Mouse (Mus musculus): Measurements from ENCODE around the gene Prkd2. TPM values are rescaled to one million over a fixed set of nuclear protein-coding genes. Genes with fewer than 3 reads are reported as not detected.
A peak's percentile ranks its signal among the peaks of the same experiment; 100 is the strongest.

Prkd2 gene
- total and polyA plus RNA-seq, 3 experiments, result 15.3 to 26.2 (median 19.9) TPM

GRCm38 (mm10) chr7:16853302-16853831 is 10.7 kb downstream of the Prkd2 start:
- peak; percentile 49 to 56 for DNase-seq
- H3K36me3 ChIP-seq (ENCODE audit: control insufficient read depth, insufficient read depth, low read length), result no peaks in the 10 kb centered on the region
- H3K4me1 ChIP-seq (ENCODE audit: control insufficient read depth, insufficient read depth, low read length), result no peaks in the 10 kb centered on the region
- no peak overlapping the region for H3K9ac ChIP-seq (ENCODE audit: low read depth, low read length)
- no peak overlapping the region for H3K4me3 ChIP-seq
- intact Hi-C loops (cut with DNase I), result loop anchor here (5.0 kb wide), 1 partner anchor 41 kb away; no protein-coding TSS in a partner anchor
- 66% methylated on average over 14 of the region's 14 CpGs for WGBS
- TF ChIP-seq POLR2A (IDR thresholded peaks at IDR 0.05; ENCODE audit: insufficient read depth, low read depth, low read length) (no peak), CTCF (IDR thresholded peaks at IDR 0.05) (no peak), EP300 (IDR thresholded peaks at IDR 0.05; ENCODE audit: insufficient read depth, low read depth, low read length) (no peak)
- H3K79me2 ChIP-seq (replicated peaks; ENCODE audit: control insufficient read depth, insufficient read depth, low read length), result no peaks in the 10 kb centered on the region
- no peaks in the 10 kb centered on the region for H3K27me3 ChIP-seq (ENCODE audit: control insufficient read depth, insufficient read depth, low read length)
- H3K27ac ChIP-seq, result no peak overlapping the region

GRCm38 (mm10) chr7:16858336-16858735 is 15.6 kb downstream of the Prkd2 start:
- no peaks in the 10 kb centered on the region; the same call in 1 of the 2 replicates for H3K36me3 ChIP-seq (ENCODE audit: control insufficient read depth, insufficient read depth, low read length)
- no peak overlapping the region for H3K4me3 ChIP-seq
- peak; percentile 77 for TF ChIP-seq CTCF (IDR thresholded peaks at IDR 0.05)
- TF ChIP-seq EP300 (IDR thresholded peaks at IDR 0.05; ENCODE audit: insufficient read depth, low read depth, low read length), result no peak
- 40% methylated on average over 17 of the region's 17 CpGs for WGBS
- peak in 1 of 2 experiments; percentile 45 for DNase-seq
- no peaks in the 10 kb centered on the region for H3K4me1 ChIP-seq (ENCODE audit: control insufficient read depth, insufficient read depth, low read length)
- H3K27ac ChIP-seq, result no peak overlapping the region
- H3K79me2 ChIP-seq (replicated peaks; ENCODE audit: control insufficient read depth, insufficient read depth, low read length), result no peaks in the 10 kb centered on the region
- no peak overlapping the region for H3K9ac ChIP-seq (ENCODE audit: low read depth, low read length)
- intact Hi-C loops (cut with DNase I), result loop anchor here (2.0 kb wide), 1 partner anchor 32 kb away; no protein-coding TSS in a partner anchor
- H3K27me3 ChIP-seq (ENCODE audit: control insufficient read depth, insufficient read depth, low read length), result no peaks in the 10 kb centered on the region

- no peak overlapping the region for H3K4me3 ChIP-seq
- no peaks in the 10 kb centered on the region for H3K27me3 ChIP-seq (ENCODE audit: control insufficient read depth, insufficient read depth, low read length)
- peak in 1 of 2 experiments; percentile 61 for DNase-seq
- H3K36me3 ChIP-seq (ENCODE audit: control insufficient read depth, insufficient read depth, low read length), result no peaks in the 10 kb centered on the region; the same call in 1 of the 2 replicates
- H3K4me1 ChIP-seq (ENCODE audit: control insufficient read depth, insufficient read depth, low read length), result no peaks in the 10 kb centered on the region
- no peak overlapping the region for H3K9ac ChIP-seq (ENCODE audit: low read depth, low read length)
- H3K79me2 ChIP-seq (replicated peaks; ENCODE audit: control insufficient read depth, insufficient read depth, low read length), result no peaks in the 10 kb centered on the region
- TF ChIP-seq POLR2A (IDR thresholded peaks at IDR 0.05; ENCODE audit: insufficient read depth, low read depth, low read length) (no peak), CTCF (IDR thresholded peaks at IDR 0.05) (peak; percentile 90)
- 30% methylated on average over 5 of the region's 5 CpGs for WGBS
- intact Hi-C loops (cut with DNase I), result loop anchor here (2.0 kb wide), 1 partner anchor 33 kb away; no protein-coding TSS in a partner anchor
- no peak overlapping the region for H3K27ac ChIP-seq
Observed at GRCm38 (mm10) chr7:16859902-16860651, 17.4 kb downstream of the Prkd2 start.

GRCm38 (mm10) chr7:16867488-16867887 is 24.8 kb downstream of the Prkd2 start:
- H3K9ac ChIP-seq (ENCODE audit: low read depth, low read length), result no peak overlapping the region
- H3K4me1 ChIP-seq (ENCODE audit: control insufficient read depth, insufficient read depth, low read length), result no peaks in the 10 kb centered on the region
- intact Hi-C loops (cut with DNase I), result no loop called here
- no peak for DNase-seq
- H3K27me3 ChIP-seq (ENCODE audit: control insufficient read depth, insufficient read depth, low read length), result no peaks in the 10 kb centered on the region
- no peaks in the 10 kb centered on the region for H3K36me3 ChIP-seq (ENCODE audit: control insufficient read depth, insufficient read depth, low read length)
- H3K79me2 ChIP-seq (replicated peaks; ENCODE audit: control insufficient read depth, insufficient read depth, low read length), result no peaks in the 10 kb centered on the region
- no peak overlapping the region for H3K27ac ChIP-seq
- TF ChIP-seq POLR2A (IDR thresholded peaks at IDR 0.05; ENCODE audit: insufficient read depth, low read depth, low read length) (no peak), EP300 (IDR thresholded peaks at IDR 0.05; ENCODE audit: insufficient read depth, low read depth, low read length) (no peak), CTCF (IDR thresholded peaks at IDR 0.05) (no peak)
- H3K4me3 ChIP-seq, result no peak overlapping the region
- WGBS, result 84% methylated on average over 3 of the region's 3 CpGs

- peaks cover 1% of the 10 kb centered on the region; the same call in 1 of the 2 replicates for H3K4me1 ChIP-seq (ENCODE audit: control insufficient read depth, insufficient read depth, low read length)
- H3K79me2 ChIP-seq (replicated peaks; ENCODE audit: control insufficient read depth, insufficient read depth, low read length), result no peaks in the 10 kb centered on the region
- WGBS, result 72% methylated on average over 16 of the region's 16 CpGs
- H3K27ac ChIP-seq, result no peak overlapping the region
- no peaks in the 10 kb centered on the region for H3K27me3 ChIP-seq (ENCODE audit: control insufficient read depth, insufficient read depth, low read length)
- TF ChIP-seq CTCF (IDR thresholded peaks at IDR 0.05) (no peak), EP300 (IDR thresholded peaks at IDR 0.05; ENCODE audit: insufficient read depth, low read depth, low read length) (no peak), POLR2A (IDR thresholded peaks at IDR 0.05; ENCODE audit: insufficient read depth, low read depth, low read length) (no peak)
- H3K9ac ChIP-seq (ENCODE audit: low read depth, low read length), result no peak overlapping the region
- intact Hi-C loops (cut with DNase I), result no loop called here
- no peaks in the 10 kb centered on the region for H3K36me3 ChIP-seq (ENCODE audit: control insufficient read depth, insufficient read depth, low read length)
- DNase-seq, result no peak
- H3K4me3 ChIP-seq, result no peak overlapping the region
Observed at GRCm38 (mm10) chr7:16869497-16869896, 26.8 kb downstream of the Prkd2 start.

GRCm38 (mm10) chr7:16871600-16871999 is 28.9 kb downstream of the Prkd2 start:
- Histone ChIP-seq H3K9ac (ENCODE audit: low read depth, low read length) (no peak overlapping the region), H3K4me1 (ENCODE audit: control insufficient read depth, insufficient read depth, low read length) (peaks cover 1% of the 10 kb centered on the region; the same call in 1 of the 2 replicates), H3K36me3 (ENCODE audit: control insufficient read depth, insufficient read depth, low read length) (no peaks in the 10 kb centered on the region), H3K79me2 (replicated peaks; ENCODE audit: control insufficient read depth, insufficient read depth, low read length) (no peaks in the 10 kb centered on the region), H3K27ac (no peak overlapping the region), H3K4me3 (no peak overlapping the region), H3K27me3 (ENCODE audit: control insufficient read depth, insufficient read depth, low read length) (no peaks in the 10 kb centered on the region)
- WGBS, result 83% methylated on average over 10 of the region's 10 CpGs
- no peak for DNase-seq
- intact Hi-C loops (cut with DNase I), result no loop called here
- no peak for TF ChIP-seq POLR2A (IDR thresholded peaks at IDR 0.05; ENCODE audit: insufficient read depth, low read depth, low read length)
- TF ChIP-seq CTCF (IDR thresholded peaks at IDR 0.05), result no peak
- TF ChIP-seq EP300 (IDR thresholded peaks at IDR 0.05; ENCODE audit: insufficient read depth, low read depth, low read length), result no peak

Data from heart, adult 2 months (tissue).